Mouse (Mus musculus) embryonic facial prominence, embryonic 13.5 days (tissue): ENCODE results near the gene Gabbr2. TPM values are rescaled to one million over a fixed set of nuclear protein-coding genes. Genes with fewer than 3 reads are reported as not detected.

Experiments used
- ATAC-seq: fragments of 200-750 bp; cut with Nextera tagmentation; 2 replicates; pipeline ENCODE4 v1.8.0; 2017; ENCODE audit warnings: low read depth; ENCODE audit not compliant: insufficient number of reproducible peaks, insufficient read depth, low FRiP score, low TSS enrichment
- H3K27ac ChIP-seq: fragments of 300-500 bp; sonication (generic); 2 replicates; pipeline ENCODE4 v1.5.1; 2015; ENCODE audit warnings: moderate library complexity, mild to moderate bottlenecking, inconsistent platforms
- H3K27me3 ChIP-seq: fragments of 300-500 bp; sonication (generic); 2 replicates; pipeline ENCODE4 v1.6.1; 2015; ENCODE audit warnings: mild to moderate bottlenecking, inconsistent platforms
- H3K36me3 ChIP-seq: fragments of 300-500 bp; sonication (generic); 2 replicates; pipeline ENCODE4 v1.6.1; 2015; ENCODE audit warnings: mild to moderate bottlenecking, inconsistent platforms
- H3K4me1 ChIP-seq: fragments of 300-500 bp; sonication (generic); 2 replicates; pipeline ENCODE4 v1.6.1; 2015; ENCODE audit warnings: inconsistent platforms
- H3K4me2 ChIP-seq: fragments of 300-500 bp; sonication (generic); 2 replicates; pipeline ENCODE4 v1.6.1; 2015; ENCODE audit warnings: moderate library complexity, mild to moderate bottlenecking, inconsistent platforms
- H3K4me3 ChIP-seq: fragments of 300-500 bp; sonication (generic); 2 replicates; pipeline ENCODE4 v1.5.1; 2015; ENCODE audit warnings: mild to moderate bottlenecking, inconsistent platforms
- H3K9ac ChIP-seq: fragments of 300-500 bp; sonication (generic); 2 replicates; pipeline ENCODE4 v1.6.1; 2015; ENCODE audit warnings: mild to moderate bottlenecking, inconsistent platforms
- H3K9me3 ChIP-seq: fragments of 300-500 bp; sonication (generic); 2 replicates; pipeline ENCODE4 v1.6.1; 2016; ENCODE audit warnings: inconsistent platforms
- WGBS: fragments of 180-500 bp; shearing (Covaris S2); methylation state at CpG from one replicate; pipeline ENCODE4 v1.1.7; 2015; ENCODE audit warnings: mixed read lengths; 5-methylcytosine and 5-hydroxymethylcytosine counted together
- polyA plus RNA-seq: library from polyadenylated mRNA; unstranded; fragments of >200 nt; fragmentation: Nextera tagmentation; extraction: Ambion mirVana; gene quantifications from 2 replicates; pipeline ENCODE4 v1.2.1, GENCODE M21; 2015

Gabbr2 gene
- polyA plus RNA-seq: 0.20 and 0.30 TPM in 2 replicates

DNA sequence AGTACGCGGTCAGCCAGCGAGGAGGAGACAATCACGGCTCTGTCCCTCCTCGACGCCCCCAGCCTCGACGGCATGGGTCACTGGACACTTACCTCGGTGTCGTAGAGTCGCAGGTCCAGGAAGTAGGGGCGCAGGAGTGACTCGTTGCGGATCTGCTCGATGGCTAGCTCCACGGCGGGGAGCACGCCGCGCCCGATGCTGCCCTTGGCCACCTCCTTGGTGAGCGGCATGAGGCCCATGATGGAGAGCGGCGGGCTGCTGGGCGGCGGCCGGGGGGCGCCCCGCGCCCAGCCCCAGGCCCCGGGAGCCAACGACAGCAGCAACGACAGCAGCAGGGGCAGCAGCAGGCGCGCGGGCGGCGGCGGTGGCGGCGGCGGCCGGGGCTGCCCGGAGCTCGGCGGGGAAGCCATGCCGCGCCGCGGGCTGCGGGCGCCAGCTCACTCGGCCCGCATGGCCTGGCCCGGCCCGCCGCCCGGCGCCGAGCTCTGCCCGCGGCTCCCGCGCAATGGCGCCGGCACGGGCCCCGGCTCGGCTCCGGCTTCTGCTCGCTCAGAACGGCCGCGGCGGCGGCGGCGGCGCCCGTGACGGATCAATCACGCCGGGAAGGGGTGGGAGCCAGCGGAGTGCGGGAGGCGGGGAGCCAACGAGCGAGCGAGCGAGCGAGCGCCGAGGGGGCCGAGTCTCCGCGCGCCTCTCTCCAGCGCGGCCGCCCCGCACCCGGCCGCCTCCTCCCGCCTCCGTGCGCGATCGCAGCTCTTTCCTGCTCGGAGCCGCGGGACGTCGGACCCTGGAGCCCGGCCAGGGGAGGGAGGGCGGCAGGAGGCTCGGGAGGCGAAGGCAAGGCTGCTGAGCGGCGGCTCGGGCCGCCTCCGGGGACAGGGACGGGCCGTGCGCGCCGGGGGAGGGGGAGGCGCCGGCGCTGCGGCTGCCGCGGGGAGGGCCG is at the start of gene Gabbr2:
Gene Gabbr2 (minus strand): TSS at position 858 of the 943 bp plus-strand sequence.
- WGBS: under 1% methylated on average over 129 of the region's 134 CpGs
- peaks cover 91% of the 10 kb centered on the region for H3K27me3 ChIP-seq
- no peaks in the 10 kb centered on the region for H3K9me3 ChIP-seq
- H3K36me3 ChIP-seq: no peaks in the 10 kb centered on the region
- no peak within 1 kb of the TSS for H3K27ac ChIP-seq
- no peak; the same call in 1 of the 2 replicates for ATAC-seq
- peaks cover 18% of the 10 kb centered on the region for H3K4me1 ChIP-seq
- H3K4me2 ChIP-seq: peak within 1 kb of the TSS; percentile 99
- peak within 1 kb of the TSS; percentile 63 for H3K4me3 ChIP-seq
- H3K9ac ChIP-seq: peak within 1 kb of the TSS; percentile 62

DNA sequence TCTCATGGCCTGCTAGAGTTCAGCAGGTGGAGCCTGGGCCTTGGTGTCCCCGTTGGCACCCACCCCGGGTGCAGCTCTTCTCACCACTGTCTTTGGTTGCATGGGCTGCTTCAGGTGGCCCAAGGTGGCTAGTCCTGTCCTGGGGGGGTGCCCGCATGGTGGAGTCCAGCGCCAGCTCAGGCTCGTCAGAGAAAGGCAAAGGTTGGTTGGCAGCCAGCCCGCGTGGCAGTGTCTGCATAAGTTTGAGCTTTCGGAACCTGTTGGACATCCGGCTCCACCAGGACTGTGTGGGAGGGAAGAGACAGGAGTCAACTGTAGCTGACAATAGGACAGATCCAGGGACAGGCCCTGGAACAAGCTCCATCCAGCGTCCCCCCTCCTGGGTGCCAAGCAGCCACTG is 47.9 kb upstream of the Gabbr2 start:
- peaks cover 66% of the 10 kb centered on the region for H3K36me3 ChIP-seq
- WGBS: 91% methylated on average over 10 of the region's 10 CpGs
- no peak overlapping the region for H3K4me2 ChIP-seq
- H3K4me1 ChIP-seq: 0 out of 2 replicates have a peak, but pooled peaks cover 7% of the 10 kb centered on the region
- H3K4me3 ChIP-seq: no peak overlapping the region
- H3K9ac ChIP-seq: 0 out of 2 replicates have a peak overlapping the region, but pooled peaks have one; percentile 1
- no peaks in the 10 kb centered on the region for H3K27me3 ChIP-seq
- H3K27ac ChIP-seq: no peak overlapping the region
- no peak for ATAC-seq
- no peaks in the 10 kb centered on the region for H3K9me3 ChIP-seq

DNA sequence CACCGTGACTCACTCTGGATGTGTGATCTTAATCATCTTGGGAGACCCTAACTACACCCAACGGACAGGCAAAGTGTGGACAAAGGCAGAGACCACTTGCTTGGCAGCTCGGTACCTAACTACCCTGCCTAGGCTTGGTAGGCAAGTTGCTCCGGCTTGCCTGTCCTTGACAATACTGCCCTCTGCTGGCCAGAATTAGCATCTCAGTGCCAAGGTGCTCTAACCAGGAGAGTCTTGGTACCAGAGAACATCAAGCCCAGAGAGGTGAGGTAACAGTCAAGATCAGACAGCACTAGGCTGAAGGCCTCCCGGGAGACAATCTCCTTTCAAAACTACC is 45.6 kb upstream of the Gabbr2 start:
- no peak overlapping the region for H3K27ac ChIP-seq
- no peak overlapping the region for H3K4me2 ChIP-seq
- no peak for ATAC-seq
- no peak overlapping the region for H3K9ac ChIP-seq
- 0 out of 2 replicates have a peak, but pooled peaks cover 7% of the 10 kb centered on the region for H3K4me1 ChIP-seq
- peaks cover 62% of the 10 kb centered on the region for H3K36me3 ChIP-seq
- H3K4me3 ChIP-seq: no peak overlapping the region
- WGBS: 15% methylated on average over 5 of the region's 5 CpGs
- H3K9me3 ChIP-seq: no peaks in the 10 kb centered on the region
- H3K27me3 ChIP-seq: no peaks in the 10 kb centered on the region

DNA sequence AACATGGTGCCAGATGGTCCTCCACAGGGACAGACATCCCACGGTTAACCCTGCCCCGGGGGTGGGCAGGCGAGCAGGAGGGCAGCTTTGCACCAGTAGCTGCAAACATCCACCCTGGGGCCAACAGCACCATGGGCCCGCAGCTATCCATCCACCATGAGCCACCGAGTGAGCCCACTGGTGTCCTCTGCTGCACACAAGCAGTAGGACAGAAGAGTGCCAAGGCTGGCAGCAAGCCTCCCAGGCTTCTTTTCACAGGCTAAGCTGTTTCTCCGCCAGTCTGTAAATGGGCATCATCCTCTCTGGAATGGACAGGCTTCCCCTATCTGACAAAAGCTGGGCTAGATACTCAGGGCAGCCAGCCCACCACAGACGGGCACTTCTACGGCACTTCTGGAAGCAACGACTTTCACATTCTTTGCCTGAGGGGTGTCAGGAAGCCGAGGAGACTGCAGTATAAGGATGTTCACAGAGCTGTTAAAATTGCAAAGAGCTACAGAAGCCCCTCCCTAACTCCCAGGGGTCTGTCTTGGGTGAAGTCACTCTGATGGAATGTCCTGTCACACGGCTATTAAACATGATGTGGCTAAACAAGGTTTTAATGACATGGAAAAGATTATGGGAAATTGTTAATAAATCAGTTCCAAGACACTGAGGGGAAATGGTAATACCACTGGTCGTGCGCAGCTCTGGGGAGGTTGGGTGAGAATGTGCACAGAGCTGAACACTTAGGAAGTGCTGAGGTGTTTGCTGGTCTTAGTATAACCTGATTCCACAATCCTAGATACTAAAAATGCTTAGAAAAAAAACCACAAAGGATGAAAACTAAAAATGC is 45.0 kb upstream of the Gabbr2 start:
- Histone ChIP-seq H3K9me3 (no peaks in the 10 kb centered on the region), H3K4me1 (0 out of 2 replicates have a peak, but pooled peaks cover 7% of the 10 kb centered on the region), H3K4me2 (no peak overlapping the region), H3K27me3 (no peaks in the 10 kb centered on the region), H3K4me3 (no peak overlapping the region), H3K9ac (no peak overlapping the region), H3K27ac (no peak overlapping the region), H3K36me3 (peaks cover 61% of the 10 kb centered on the region)
- ATAC-seq: no peak
- 47% methylated on average over 13 of the region's 13 CpGs for WGBS

DNA sequence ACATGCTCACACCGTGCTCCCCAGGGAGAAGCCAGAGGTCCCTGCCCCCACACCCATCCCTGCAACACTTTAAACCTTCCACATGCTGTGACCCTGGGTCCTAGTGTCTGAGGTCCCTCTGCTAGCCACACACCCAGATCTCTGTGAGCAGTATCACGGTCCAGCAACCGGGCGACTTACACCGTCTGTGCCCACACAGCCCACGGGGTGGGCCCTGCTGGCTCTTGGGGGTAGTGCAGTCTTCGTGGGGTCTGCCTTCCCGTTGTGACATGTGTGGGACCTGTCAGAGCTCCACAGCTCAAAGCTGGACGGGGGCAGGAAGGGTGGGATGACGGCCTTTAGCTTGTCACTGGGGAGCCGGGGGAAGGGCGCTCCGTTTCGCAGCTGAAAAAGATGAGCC is 43.9 kb upstream of the Gabbr2 start:
- H3K27ac ChIP-seq: no peak overlapping the region
- 79% methylated on average over 14 of the region's 14 CpGs for WGBS
- H3K4me2 ChIP-seq: no peak overlapping the region
- no peak for ATAC-seq
- H3K9me3 ChIP-seq: no peaks in the 10 kb centered on the region
- H3K9ac ChIP-seq: no peak overlapping the region
- peaks cover 3% of the 10 kb centered on the region; the same call in 1 of the 2 replicates for H3K27me3 ChIP-seq
- H3K4me1 ChIP-seq: 0 out of 2 replicates have a peak, but pooled peaks cover 7% of the 10 kb centered on the region
- no peak overlapping the region for H3K4me3 ChIP-seq
- H3K36me3 ChIP-seq: peaks cover 53% of the 10 kb centered on the region

DNA sequence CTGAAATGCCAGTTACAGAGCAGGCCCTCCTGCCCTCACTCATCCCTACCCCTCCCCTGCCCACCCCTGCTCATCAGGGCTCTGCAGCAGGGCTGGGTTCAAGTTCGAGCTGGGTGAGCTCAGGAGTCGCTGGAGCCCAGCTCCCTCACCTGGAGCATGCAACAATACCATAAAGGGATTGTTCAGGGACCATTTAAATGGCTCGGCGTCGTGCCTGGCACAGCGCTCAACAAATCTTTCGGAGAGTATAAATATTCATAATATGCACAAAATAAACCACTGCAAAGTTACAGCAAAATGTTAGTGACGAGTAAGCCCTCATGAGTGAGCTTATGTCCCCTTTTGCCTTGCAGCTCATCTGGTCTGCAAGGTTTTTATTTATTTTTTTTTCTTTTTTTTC is 40.5 kb upstream of the Gabbr2 start:
- Histone ChIP-seq H3K27ac (no peak overlapping the region), H3K4me3 (no peak overlapping the region), H3K9me3 (no peaks in the 10 kb centered on the region), H3K4me2 (no peak overlapping the region), H3K36me3 (peaks cover 38% of the 10 kb centered on the region), H3K27me3 (peaks cover 8% of the 10 kb centered on the region; the same call in 1 of the 2 replicates), H3K9ac (no peak overlapping the region), H3K4me1 (peaks cover 17% of the 10 kb centered on the region)
- 86% methylated on average over 8 of the region's 8 CpGs for WGBS
- no peak for ATAC-seq

DNA sequence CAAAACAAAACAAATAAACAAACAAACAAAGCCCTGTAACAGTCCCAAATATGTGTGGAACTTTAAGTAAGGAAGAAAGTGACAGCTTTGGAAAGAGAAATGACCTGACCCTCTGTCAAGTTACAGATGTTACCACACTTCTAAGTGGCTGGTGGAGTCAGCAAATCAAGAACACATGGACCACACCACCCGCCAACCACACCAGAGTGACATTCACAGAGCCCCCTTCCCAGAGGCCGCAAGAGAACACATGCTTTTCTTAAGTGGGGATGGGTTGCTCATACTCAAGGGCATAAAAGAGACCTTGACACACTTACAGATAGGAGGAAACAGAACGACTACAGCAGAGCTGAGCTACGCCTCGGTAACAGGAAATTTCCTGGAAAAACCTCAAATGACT is 37.1 kb upstream of the Gabbr2 start:
- ATAC-seq: peak; percentile 43; the same call in 1 of the 2 replicates
- no peaks in the 10 kb centered on the region for H3K9me3 ChIP-seq
- no peak overlapping the region for H3K9ac ChIP-seq
- H3K27ac ChIP-seq: no peak overlapping the region
- no peak overlapping the region for H3K4me2 ChIP-seq
- H3K27me3 ChIP-seq: peaks cover 8% of the 10 kb centered on the region; the same call in 1 of the 2 replicates
- no peak overlapping the region for H3K4me3 ChIP-seq
- H3K4me1 ChIP-seq: peaks cover 9% of the 10 kb centered on the region
- peaks cover 45% of the 10 kb centered on the region for H3K36me3 ChIP-seq
- 27% methylated on average over 5 of the region's 5 CpGs for WGBS

DNA sequence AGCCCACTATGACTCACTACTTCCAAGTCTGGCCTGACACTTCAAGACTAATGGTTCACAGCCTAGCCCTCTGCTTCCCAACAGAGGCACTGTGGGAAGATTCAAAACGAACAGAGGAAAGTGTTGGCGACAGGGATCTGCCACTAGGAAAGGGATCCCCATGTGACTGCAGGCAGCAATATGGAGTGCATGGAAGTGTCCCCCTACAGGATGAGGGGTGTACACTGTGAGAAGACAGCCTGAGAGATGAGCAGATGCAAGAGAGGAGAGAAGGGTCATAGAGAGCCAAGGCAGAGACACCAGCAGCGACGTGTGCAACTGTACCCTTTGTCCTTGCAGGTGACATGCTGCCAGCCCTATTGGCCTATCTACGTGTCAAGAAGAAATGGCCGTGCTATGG is 32.3 kb upstream of the Gabbr2 start:
- no peak for ATAC-seq
- peaks cover 56% of the 10 kb centered on the region for H3K36me3 ChIP-seq
- 76% methylated on average over 6 of the region's 6 CpGs for WGBS

DNA sequence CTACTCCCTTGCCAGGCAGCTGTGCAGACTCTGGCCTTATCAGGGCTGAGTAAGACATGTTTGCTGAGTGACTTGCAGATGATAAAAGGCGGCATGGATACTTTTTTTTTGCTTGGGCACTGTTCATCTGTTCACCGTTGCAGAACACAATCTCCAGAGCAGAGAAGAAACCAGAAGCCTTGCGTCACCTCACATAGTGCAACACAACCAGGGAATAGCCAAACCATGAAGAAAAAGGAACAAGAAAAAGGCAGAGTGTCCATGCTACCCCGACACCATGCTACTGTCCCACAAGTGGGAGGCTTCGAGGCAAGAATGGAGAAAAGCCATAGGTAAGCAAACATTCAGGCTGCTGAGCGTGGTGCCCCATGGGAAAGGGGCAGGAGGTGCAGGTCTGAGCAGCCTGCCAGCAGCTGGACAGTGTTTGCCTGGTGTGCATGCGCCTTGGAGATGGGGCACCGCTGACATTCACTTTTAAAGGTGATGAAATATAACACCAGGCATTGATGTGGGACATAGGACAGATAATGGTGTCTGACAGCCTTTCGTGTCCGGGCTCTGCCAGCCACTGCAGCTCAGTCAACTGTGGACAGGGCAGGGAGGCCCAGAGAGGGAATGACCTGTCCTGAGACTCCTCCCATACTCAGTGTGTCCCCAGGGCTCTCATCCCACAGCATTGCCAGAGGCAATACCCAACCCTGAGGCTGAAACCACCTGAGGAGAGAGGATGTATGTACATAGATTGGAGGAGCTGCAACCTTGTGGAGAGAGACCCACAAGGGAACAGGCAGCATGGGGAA is 31.3 kb upstream of the Gabbr2 start:
- ATAC-seq: no peak
- H3K9me3 ChIP-seq: no peaks in the 10 kb centered on the region
- 82% methylated on average over 10 of the region's 10 CpGs for WGBS
- peaks cover 62% of the 10 kb centered on the region for H3K36me3 ChIP-seq
- H3K4me2 ChIP-seq: no peak overlapping the region
- H3K9ac ChIP-seq: no peak overlapping the region
- no peaks in the 10 kb centered on the region for H3K27me3 ChIP-seq
- H3K4me1 ChIP-seq: no peaks in the 10 kb centered on the region
- no peak overlapping the region for H3K27ac ChIP-seq
- H3K4me3 ChIP-seq: no peak overlapping the region

More for the DNA sequence above, 32.3 kb upstream of the Gabbr2 start:
- Histone ChIP-seq H3K27me3 (no peaks in the 10 kb centered on the region), H3K4me1 (peaks cover 2% of the 10 kb centered on the region), H3K9me3 (no peaks in the 10 kb centered on the region), H3K4me2 (no peak overlapping the region), H3K27ac (no peak overlapping the region), H3K4me3 (no peak overlapping the region), H3K9ac (no peak overlapping the region)

DNA sequence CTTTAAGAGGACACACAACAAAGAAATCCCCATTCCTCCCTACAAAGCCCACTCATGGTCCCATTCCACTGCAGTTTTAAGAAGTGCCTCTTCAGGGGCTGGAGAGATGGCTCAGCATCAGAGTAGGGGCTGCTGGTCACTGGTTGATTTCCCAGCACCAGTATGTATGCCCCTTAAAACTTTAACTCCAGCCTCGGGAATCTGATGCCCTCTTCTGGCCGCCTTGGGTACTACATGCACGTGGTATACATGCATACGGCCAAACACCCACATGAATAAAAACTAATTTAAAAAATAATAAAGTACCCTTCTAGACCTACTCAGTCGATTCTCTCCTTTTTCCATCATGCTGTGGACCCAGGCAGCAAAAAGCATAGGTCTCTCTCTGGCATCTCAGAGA is 28.9 kb upstream of the Gabbr2 start:
- Histone ChIP-seq H3K27ac (no peak overlapping the region), H3K36me3 (peaks cover 63% of the 10 kb centered on the region), H3K9me3 (no peaks in the 10 kb centered on the region), H3K4me3 (no peak overlapping the region), H3K27me3 (no peaks in the 10 kb centered on the region), H3K9ac (no peak overlapping the region), H3K4me2 (no peak overlapping the region), H3K4me1 (no peaks in the 10 kb centered on the region)
- WGBS: 10% methylated on average over 5 of the region's 5 CpGs
- ATAC-seq: no peak

DNA sequence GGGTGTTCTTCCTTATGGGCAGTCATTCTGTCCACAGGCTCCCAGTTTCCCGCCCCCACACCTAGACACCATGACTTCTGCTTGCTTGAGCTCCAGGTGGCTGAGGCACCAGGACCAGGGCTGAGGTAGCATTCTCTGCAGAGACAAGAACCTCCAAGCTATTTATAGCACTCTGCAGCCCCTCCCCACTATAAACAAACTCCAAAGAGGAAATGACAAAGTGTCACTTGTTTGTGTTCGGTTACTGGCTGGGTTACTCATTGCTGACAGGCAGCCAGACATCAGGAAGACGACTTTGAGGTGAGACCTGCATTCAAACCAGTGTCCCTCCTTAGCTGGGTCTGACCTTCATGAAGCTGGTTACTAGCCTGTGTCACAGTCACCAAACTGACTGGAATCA is 23.5 kb upstream of the Gabbr2 start:
- WGBS: 52% methylated on average over 3 of the region's 3 CpGs
- ATAC-seq: no peak
- H3K4me2 ChIP-seq: no peak overlapping the region
- no peaks in the 10 kb centered on the region for H3K27me3 ChIP-seq
- H3K9me3 ChIP-seq: no peaks in the 10 kb centered on the region
- H3K9ac ChIP-seq: no peak overlapping the region
- no peak overlapping the region for H3K4me3 ChIP-seq
- peaks cover 38% of the 10 kb centered on the region for H3K36me3 ChIP-seq
- peaks cover 17% of the 10 kb centered on the region for H3K4me1 ChIP-seq
- H3K27ac ChIP-seq: no peak overlapping the region
